Mouse (Mus musculus) hindbrain, embryonic 12.5 days (tissue): ENCODE measurements around the gene Cldn11. TPM values are rescaled to one million over a fixed set of nuclear protein-coding genes. Genes with fewer than 3 reads are reported as not detected.

Experiments
- ATAC-seq: fragments of 200-750 bp; cut with Nextera tagmentation; 2 replicates; pipeline ENCODE4 v1.8.0; 2017; ENCODE audit warnings: moderate TSS enrichment; ENCODE audit not compliant: low FRiP score
- H3K27ac ChIP-seq: fragments of 300-500 bp; sonication (generic); 2 replicates; pipeline ENCODE4 v1.5.1; 2016; ENCODE audit warnings: mild to moderate bottlenecking
- H3K27me3 ChIP-seq: fragments of 300-500 bp; sonication (generic); 2 replicates; pipeline ENCODE4 v1.6.1; 2016; ENCODE audit warnings: mild to moderate bottlenecking
- H3K36me3 ChIP-seq: fragments of 300-500 bp; sonication (generic); 2 replicates; pipeline ENCODE4 v1.6.1; 2016; ENCODE audit warnings: mild to moderate bottlenecking
- H3K4me1 ChIP-seq: fragments of 300-500 bp; sonication (generic); 2 replicates; pipeline ENCODE4 v1.6.1; 2016
- H3K4me2 ChIP-seq: fragments of 300-500 bp; sonication (generic); replicated peaks from 2 replicates; pipeline ENCODE4 v1.6.1; 2016; ENCODE audit warnings: mild to moderate bottlenecking
- H3K4me3 ChIP-seq: fragments of 300-500 bp; sonication (generic); 2 replicates; pipeline ENCODE4 v1.5.1; 2016; ENCODE audit warnings: mild to moderate bottlenecking
- H3K9ac ChIP-seq: fragments of 300-500 bp; sonication (generic); 2 replicates; pipeline ENCODE4 v1.6.1; 2016; ENCODE audit warnings: mild to moderate bottlenecking, moderate library complexity
- H3K9me3 ChIP-seq: fragments of 300-500 bp; sonication (generic); replicated peaks from 2 replicates; pipeline ENCODE4 v1.6.1; 2016; ENCODE audit warnings: mild to moderate bottlenecking
- WGBS: fragments of 180-500 bp; shearing (Covaris S2); methylation state at CpG from one replicate; pipeline ENCODE4 v1.1.7; 2016; 5-methylcytosine and 5-hydroxymethylcytosine counted together
- polyA plus RNA-seq: library from polyadenylated mRNA; unstranded; fragments of >200 nt; fragmentation: Nextera tagmentation; extraction: Ambion mirVana; gene quantifications from 2 replicates; pipeline ENCODE4 v1.2.1, GENCODE M21; 2016

Gene Cldn11
- 31.2 and 31.3 TPM in 2 replicates for polyA plus RNA-seq

DNA sequence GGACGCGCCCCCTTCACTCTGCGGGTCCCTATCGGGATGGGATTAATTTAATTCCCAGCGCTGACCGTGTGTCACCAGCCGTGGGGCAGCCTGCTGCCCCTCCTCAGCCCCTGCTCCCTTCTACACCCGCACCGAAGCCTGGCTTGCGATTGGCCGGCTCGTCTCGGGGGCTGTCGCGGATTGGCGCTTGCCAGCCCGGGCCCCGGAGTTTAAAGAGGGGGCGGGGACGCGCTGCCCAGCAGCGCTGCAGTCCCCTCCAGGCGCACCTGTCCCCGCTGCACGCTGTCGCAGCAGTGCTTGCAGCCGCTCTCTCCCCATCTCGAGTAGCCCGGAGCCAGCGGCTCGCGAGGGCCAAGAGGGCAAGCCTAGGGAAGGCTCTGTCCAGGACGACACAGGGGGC lies at the start of gene Cldn11:
Gene Cldn11, plus strand, starts transcription at position 215 of the 400 bp plus-strand sequence.
- peak within 1 kb of the TSS; percentile 59 for H3K9ac ChIP-seq
- H3K27me3 ChIP-seq: peaks cover 32% of the 10 kb centered on the region
- peak within 1 kb of the TSS; percentile 88 for H3K4me2 ChIP-seq
- no peak within 1 kb of the TSS for H3K27ac ChIP-seq
- H3K4me3 ChIP-seq: peak within 1 kb of the TSS; percentile 40
- under 1% methylated on average over 31 of the region's 33 CpGs for WGBS
- H3K9me3 ChIP-seq: no peaks in the 10 kb centered on the region
- ATAC-seq: peak; percentile 86
- H3K36me3 ChIP-seq: no peaks in the 10 kb centered on the region
- H3K4me1 ChIP-seq: peaks cover 8% of the 10 kb centered on the region; the same call in 1 of the 2 replicates

DNA sequence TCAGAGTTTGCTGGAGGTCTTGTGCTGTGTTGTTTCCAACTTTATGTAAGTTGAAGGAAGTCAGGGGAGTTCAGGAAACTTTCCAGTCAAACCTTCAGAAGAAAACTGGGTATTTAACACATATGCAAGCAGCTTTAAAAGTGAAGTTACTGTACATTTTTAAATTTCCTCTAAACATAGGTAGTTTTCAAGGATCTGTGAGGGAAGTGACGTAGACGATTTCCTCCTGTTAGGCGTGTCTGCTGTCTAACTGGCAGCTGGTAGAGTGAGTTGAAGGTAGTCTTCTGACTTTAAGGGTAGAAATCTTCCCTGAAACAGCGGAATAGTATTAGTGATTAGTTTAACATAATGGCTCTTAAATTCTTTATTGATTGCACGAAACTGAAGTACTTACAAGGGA lies 49.7 kb upstream of the Cldn11 start:
- 0 out of 2 replicates have a peak, but pooled peaks cover 3% of the 10 kb centered on the region for H3K36me3 ChIP-seq
- H3K27ac ChIP-seq: no peak overlapping the region
- ATAC-seq: no peak
- H3K4me3 ChIP-seq: peak overlapping the region; percentile 5; the same call in 1 of the 2 replicates
- peak overlapping the region; percentile 48 for H3K4me2 ChIP-seq
- peaks cover 54% of the 10 kb centered on the region for H3K4me1 ChIP-seq
- no peaks in the 10 kb centered on the region for H3K27me3 ChIP-seq
- WGBS: 86% methylated on average over 5 of the region's 5 CpGs
- no peak overlapping the region for H3K9ac ChIP-seq
- no peaks in the 10 kb centered on the region for H3K9me3 ChIP-seq

DNA sequence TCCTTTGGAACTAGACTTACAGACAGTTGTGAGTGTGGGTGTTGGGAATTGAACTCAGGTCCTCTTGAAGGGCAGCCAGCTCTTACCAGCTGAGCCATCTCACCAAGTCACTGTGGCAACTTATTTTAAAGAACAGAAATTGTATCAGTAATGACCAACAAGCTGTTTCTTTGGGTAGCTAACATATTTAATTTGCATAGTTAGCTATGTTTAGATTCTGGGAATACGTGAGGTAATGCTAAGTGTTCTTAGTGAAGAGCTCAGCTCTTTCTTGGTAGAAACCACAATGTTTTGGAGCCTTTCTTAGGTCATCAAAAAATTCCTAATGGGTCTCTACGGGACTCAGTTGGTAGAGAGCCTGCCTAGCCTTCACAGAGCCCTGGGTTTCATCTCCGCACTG lies 48.9 kb upstream of the Cldn11 start:
- H3K4me3 ChIP-seq: no peak overlapping the region
- H3K27me3 ChIP-seq: no peaks in the 10 kb centered on the region
- 0 out of 2 replicates have a peak, but pooled peaks cover 3% of the 10 kb centered on the region for H3K36me3 ChIP-seq
- ATAC-seq: no peak
- no peak overlapping the region for H3K9ac ChIP-seq
- peaks cover 54% of the 10 kb centered on the region for H3K4me1 ChIP-seq
- WGBS: 97% methylated on average over 3 of the region's 3 CpGs
- H3K4me2 ChIP-seq: 0 out of 2 replicates have a peak overlapping the region, but pooled peaks have one; percentile 11
- no peak overlapping the region for H3K27ac ChIP-seq
- H3K9me3 ChIP-seq: no peaks in the 10 kb centered on the region

DNA sequence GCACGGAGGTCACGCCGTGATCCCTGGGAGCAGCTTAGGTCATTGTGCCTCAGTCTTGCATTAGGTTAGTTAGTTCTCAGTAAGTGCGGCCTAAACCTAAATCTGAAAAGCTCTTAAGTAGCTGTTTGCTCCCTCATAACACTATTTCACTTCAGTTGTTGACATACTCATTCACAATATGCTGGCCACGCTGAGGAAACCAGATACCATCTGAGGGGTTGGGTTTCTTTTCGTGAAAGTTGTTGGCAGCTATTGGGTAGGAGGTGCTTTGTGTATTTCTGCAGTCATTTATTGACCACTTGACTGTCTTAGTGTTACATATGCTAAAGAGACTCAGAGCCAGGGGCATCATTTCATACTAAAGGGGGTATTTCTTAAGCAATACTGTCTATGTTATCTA lies 44.8 kb upstream of the Cldn11 start:
- Histone ChIP-seq H3K27ac (no peak overlapping the region), H3K36me3 (no peaks in the 10 kb centered on the region), H3K4me2 (no peak overlapping the region), H3K4me3 (no peak overlapping the region), H3K9ac (no peak overlapping the region), H3K4me1 (peaks cover 36% of the 10 kb centered on the region), H3K27me3 (no peaks in the 10 kb centered on the region), H3K9me3 (no peaks in the 10 kb centered on the region)
- no peak for ATAC-seq
- WGBS: 78% methylated on average over 6 of the region's 6 CpGs

DNA sequence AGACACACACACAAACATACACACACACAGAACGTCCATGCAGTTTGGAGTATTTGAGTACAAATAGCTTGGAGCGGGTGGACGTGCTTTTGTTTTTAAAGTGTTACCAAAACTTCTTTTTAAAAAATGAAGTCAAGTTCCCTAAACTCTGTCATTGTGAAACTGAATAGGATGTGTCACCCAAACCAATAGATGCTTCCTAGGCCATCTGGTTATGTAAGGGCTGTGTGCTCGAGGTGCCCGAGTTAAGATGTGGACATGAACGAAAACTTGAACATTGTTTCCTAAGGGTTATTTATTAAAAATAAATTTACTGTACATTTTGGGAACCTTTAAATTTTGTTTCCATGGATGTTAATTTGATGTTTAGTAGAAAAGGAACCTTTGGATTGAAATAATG lies 43.1 kb upstream of the Cldn11 start:
- H3K9me3 ChIP-seq: no peaks in the 10 kb centered on the region
- H3K27me3 ChIP-seq: no peaks in the 10 kb centered on the region
- ATAC-seq: no peak
- no peak overlapping the region for H3K4me2 ChIP-seq
- peaks cover 23% of the 10 kb centered on the region for H3K4me1 ChIP-seq
- no peaks in the 10 kb centered on the region for H3K36me3 ChIP-seq
- no peak overlapping the region for H3K4me3 ChIP-seq
- 89% methylated on average over 6 of the region's 6 CpGs for WGBS
- no peak overlapping the region for H3K9ac ChIP-seq
- no peak overlapping the region for H3K27ac ChIP-seq

DNA sequence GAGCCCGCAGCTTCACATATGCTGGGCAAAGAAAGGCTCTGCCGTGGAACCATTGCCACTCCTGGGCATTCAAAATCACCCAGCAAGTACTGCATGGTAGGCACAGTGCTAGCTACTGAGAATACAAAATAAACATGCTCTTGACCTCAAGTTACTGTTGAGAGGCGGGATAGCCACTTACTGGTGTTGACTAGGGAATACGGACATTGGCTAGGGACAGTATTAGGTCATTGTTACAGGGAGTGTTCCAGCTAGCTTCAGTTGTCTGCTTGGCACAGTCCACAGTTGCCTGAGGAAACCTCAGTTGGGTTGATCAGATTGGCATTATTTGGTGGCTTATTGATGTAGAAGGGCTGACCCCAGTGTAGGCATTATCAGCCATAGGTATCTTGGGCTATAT lies 42.0 kb upstream of the Cldn11 start:
- H3K27ac ChIP-seq: no peak overlapping the region
- no peak for ATAC-seq
- H3K9ac ChIP-seq: no peak overlapping the region
- peaks cover 17% of the 10 kb centered on the region for H3K4me1 ChIP-seq
- no peaks in the 10 kb centered on the region for H3K36me3 ChIP-seq
- no peaks in the 10 kb centered on the region for H3K9me3 ChIP-seq
- H3K27me3 ChIP-seq: no peaks in the 10 kb centered on the region
- WGBS: 82% methylated on average over 4 of the region's 4 CpGs
- no peak overlapping the region for H3K4me2 ChIP-seq
- H3K4me3 ChIP-seq: no peak overlapping the region

DNA sequence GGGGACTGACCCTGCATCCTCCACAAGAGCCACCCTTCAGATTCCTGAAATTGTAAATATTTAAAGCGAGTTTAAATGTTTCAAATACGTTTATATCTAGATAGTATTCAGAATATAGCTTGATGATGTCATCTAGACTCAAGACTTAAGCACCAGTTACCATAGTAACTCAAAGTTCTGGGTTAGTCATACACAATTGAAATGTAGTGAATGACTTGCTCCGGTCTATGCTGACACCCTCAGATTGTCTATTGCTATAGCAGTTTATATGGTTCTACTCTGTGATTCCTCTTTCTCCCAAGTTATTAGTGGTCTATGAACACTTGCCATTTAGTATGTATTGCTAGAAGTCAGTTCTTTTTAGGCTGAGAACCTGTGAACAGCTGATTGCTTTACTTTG lies 40.6 kb upstream of the Cldn11 start:
- peaks cover 10% of the 10 kb centered on the region for H3K4me1 ChIP-seq
- H3K27me3 ChIP-seq: no peaks in the 10 kb centered on the region
- no peak overlapping the region for H3K4me3 ChIP-seq
- no peak for ATAC-seq
- H3K9me3 ChIP-seq: no peaks in the 10 kb centered on the region
- H3K27ac ChIP-seq: no peak overlapping the region
- peaks cover 9% of the 10 kb centered on the region for H3K36me3 ChIP-seq
- no peak overlapping the region for H3K4me2 ChIP-seq
- 84% methylated on average over 3 of the region's 3 CpGs for WGBS
- H3K9ac ChIP-seq: no peak overlapping the region

DNA sequence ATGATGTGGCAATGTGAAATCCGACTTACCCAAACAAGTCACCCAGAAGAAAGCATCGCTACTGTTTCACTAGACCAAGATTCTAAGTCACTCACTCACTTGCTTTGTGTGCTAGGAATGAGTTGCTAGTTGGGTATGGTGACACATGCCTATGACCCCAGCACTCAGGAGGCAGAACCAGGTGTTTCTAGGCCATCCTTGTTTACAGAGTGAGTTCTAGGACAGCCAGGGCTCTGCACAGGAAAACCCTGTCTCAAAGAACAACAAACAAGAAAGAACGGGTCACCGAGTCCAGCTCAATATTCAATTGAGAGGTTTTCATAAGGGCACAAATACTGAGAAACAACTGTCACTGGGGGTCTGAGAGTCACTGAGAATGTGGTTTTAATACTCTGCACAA lies 26.6 kb upstream of the Cldn11 start:
- H3K4me2 ChIP-seq: no peak overlapping the region
- H3K9ac ChIP-seq: no peak overlapping the region
- no peaks in the 10 kb centered on the region for H3K9me3 ChIP-seq
- no peaks in the 10 kb centered on the region for H3K4me1 ChIP-seq
- H3K27me3 ChIP-seq: no peaks in the 10 kb centered on the region
- WGBS: 87% methylated on average over 4 of the region's 4 CpGs
- no peak overlapping the region for H3K27ac ChIP-seq
- no peak overlapping the region for H3K4me3 ChIP-seq
- ATAC-seq: no peak
- H3K36me3 ChIP-seq: peaks cover 42% of the 10 kb centered on the region

DNA sequence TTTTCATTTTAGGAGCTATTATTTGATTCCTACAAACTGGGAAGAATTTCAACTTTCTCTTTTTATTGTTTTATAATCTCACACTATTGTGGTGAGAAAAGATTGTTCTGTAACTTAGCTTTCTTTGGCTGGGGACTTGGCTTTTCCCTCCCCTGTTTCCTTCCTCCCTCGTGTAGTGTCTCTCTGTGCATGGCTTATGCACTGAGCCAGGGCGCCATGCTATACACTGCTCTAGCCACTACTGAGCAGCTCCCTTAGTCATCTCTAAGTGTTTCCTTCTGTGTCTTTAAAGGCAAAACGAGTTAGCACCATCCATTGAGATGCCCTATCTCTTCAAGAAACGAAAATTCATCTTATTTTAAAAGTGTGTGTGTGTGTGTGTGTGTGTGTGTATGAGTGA lies 23.4 kb upstream of the Cldn11 start:
- 78% methylated on average over 4 of the region's 4 CpGs for WGBS
- H3K9me3 ChIP-seq: no peaks in the 10 kb centered on the region
- no peak for ATAC-seq
- H3K36me3 ChIP-seq: peaks cover 19% of the 10 kb centered on the region
- no peak overlapping the region for H3K9ac ChIP-seq
- no peak overlapping the region for H3K4me3 ChIP-seq
- H3K27me3 ChIP-seq: no peaks in the 10 kb centered on the region
- H3K27ac ChIP-seq: no peak overlapping the region
- H3K4me1 ChIP-seq: no peaks in the 10 kb centered on the region
- H3K4me2 ChIP-seq: no peak overlapping the region

DNA sequence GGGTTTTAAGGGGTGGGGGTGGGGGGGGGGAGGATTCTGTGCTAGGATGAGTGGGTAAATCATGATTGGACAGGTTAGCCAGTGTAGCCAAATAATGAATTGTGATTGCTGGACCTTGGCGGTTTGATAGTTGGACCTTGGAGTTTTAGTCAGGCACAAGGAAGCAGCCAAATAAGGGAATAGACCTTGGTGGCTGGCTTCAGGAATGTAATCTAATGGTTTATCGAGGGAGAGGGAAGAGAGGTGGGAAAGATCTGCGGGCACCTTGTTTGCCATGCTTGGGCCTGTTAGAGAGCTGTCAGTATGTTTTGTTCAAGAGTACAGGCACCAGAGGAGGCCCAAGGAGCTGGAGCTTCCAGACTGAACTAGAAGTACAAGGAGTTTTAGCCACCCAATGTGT lies 22.9 kb upstream of the Cldn11 start:
- H3K4me2 ChIP-seq: no peak overlapping the region
- H3K9me3 ChIP-seq: no peaks in the 10 kb centered on the region
- no peaks in the 10 kb centered on the region for H3K27me3 ChIP-seq
- ATAC-seq: no peak
- H3K36me3 ChIP-seq: peaks cover 18% of the 10 kb centered on the region
- H3K9ac ChIP-seq: no peak overlapping the region
- H3K4me3 ChIP-seq: no peak overlapping the region
- H3K27ac ChIP-seq: no peak overlapping the region
- 93% methylated on average over 3 of the region's 3 CpGs for WGBS
- H3K4me1 ChIP-seq: no peaks in the 10 kb centered on the region

DNA sequence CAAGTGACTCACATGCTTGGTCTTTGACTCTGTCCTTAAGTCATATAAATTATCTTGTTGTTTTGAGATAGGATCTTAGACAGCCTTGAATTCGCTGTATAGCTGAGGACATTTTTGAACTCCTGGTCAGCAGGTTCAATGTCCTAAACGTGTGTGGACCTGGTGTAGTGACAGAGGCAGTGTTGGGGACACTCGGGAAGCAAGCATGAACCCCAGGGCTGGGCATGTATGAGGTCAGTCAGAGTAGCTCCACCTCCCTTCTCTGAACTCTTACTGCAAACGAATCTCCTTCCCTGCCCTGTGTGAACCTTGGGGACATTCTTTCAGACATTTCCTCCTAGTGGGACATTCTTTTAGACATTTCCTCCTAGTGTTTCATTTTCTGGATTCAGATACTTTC lies 20.0 kb upstream of the Cldn11 start:
- WGBS: 53% methylated on average over 4 of the region's 4 CpGs

DNA sequence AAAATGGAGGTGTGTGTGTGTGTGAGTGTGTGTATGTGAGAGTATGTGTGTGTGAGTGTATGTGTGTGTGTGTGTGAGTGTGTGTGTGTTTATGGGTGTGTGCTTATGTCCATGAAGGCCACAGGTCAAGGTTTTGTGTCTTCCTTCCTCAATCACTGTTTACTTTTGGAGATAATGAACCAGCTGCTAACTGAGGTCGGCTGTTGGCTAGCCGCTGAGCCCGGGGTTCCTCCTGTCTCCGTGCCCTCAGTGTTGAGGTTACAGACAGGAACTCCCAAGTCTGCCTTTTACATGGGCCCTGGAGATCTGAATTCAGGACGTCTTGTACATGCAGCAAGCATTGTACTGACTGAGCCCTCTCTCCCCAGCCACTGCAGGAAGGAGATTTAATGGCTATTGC lies 16.1 kb upstream of the Cldn11 start:
- no peak for ATAC-seq
- H3K9ac ChIP-seq: no peak overlapping the region
- no peaks in the 10 kb centered on the region for H3K9me3 ChIP-seq
- no peak overlapping the region for H3K4me2 ChIP-seq
- H3K27me3 ChIP-seq: no peaks in the 10 kb centered on the region
- WGBS: 71% methylated on average over 5 of the region's 5 CpGs
- H3K27ac ChIP-seq: no peak overlapping the region
- H3K4me1 ChIP-seq: no peaks in the 10 kb centered on the region
- H3K36me3 ChIP-seq: no peaks in the 10 kb centered on the region
- H3K4me3 ChIP-seq: no peak overlapping the region

More for the DNA sequence above, 20.0 kb upstream of the Cldn11 start:
- H3K9ac ChIP-seq: no peak overlapping the region
- H3K4me1 ChIP-seq: no peaks in the 10 kb centered on the region
- no peak overlapping the region for H3K27ac ChIP-seq
- H3K4me3 ChIP-seq: no peak overlapping the region
- ATAC-seq: no peak
- H3K27me3 ChIP-seq: no peaks in the 10 kb centered on the region
- no peak overlapping the region for H3K4me2 ChIP-seq
- H3K36me3 ChIP-seq: no peaks in the 10 kb centered on the region
- no peaks in the 10 kb centered on the region for H3K9me3 ChIP-seq

DNA sequence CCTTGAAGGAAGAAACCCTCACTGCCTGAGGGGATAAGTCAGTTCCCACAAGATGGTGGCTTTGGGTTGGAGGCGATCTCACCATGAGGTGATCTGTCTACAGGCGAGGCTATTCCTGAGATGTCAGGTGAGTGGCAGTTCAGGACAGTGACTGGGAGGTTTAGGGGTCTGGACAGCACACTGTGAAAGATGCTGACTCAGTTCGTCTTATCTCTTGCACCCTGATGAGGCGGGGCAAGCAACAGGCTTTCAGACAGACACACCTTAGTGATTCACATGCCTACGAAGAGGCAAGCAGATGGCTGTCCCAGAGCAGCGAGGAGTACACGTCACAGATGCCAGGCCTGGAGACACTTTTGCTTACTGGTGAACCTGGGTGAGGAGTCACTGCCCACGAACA lies 15.5 kb upstream of the Cldn11 start:
- no peak overlapping the region for H3K4me2 ChIP-seq
- H3K27ac ChIP-seq: no peak overlapping the region
- ATAC-seq: no peak
- H3K27me3 ChIP-seq: no peaks in the 10 kb centered on the region
- H3K9me3 ChIP-seq: no peaks in the 10 kb centered on the region
- no peaks in the 10 kb centered on the region for H3K36me3 ChIP-seq
- WGBS: 75% methylated on average over 8 of the region's 8 CpGs
- no peak overlapping the region for H3K4me3 ChIP-seq
- H3K4me1 ChIP-seq: no peaks in the 10 kb centered on the region
- no peak overlapping the region for H3K9ac ChIP-seq
